Comparison of ENCODE assay signal across 35 mouse cellular contexts in genomic region chr4:31933171-31933570, GRCm38 (mm10).
"Had no signal": no experiment of that assay in that cellular context is flagged by ENCODE, and none has a peak within 500 bp of the region (broad histone marks: within the 10 kb centered on the region; RNA-seq: fewer than 3 reads in every experiment).

No protein-coding gene starts in this region.

- H3K27ac ChIP-seq: heart, embryonic 10.5 days; heart, embryonic 13.5 days; heart, embryonic 15.5 days; hindbrain, embryonic 10.5 days; hindbrain, embryonic 12.5 days; hindbrain, embryonic 13.5 days; hindbrain, embryonic 14.5 days; hindbrain, embryonic 15.5 days; hindbrain, postnatal 0 days; intestine, embryonic 15.5 days; kidney, embryonic 15.5 days; kidney, postnatal 0 days; layer of hippocampus, adult 2 months had no signal

- H3K4me2 ChIP-seq: heart, embryonic 11.5 days; heart, embryonic 12.5 days; heart, embryonic 13.5 days; heart, embryonic 15.5 days; hindbrain, embryonic 12.5 days; hindbrain, embryonic 13.5 days; hindbrain, embryonic 14.5 days; hindbrain, embryonic 15.5 days; intestine, embryonic 15.5 days; kidney, embryonic 15.5 days had no signal

- H3K9ac ChIP-seq: heart, embryonic 12.5 days; heart, embryonic 13.5 days; heart, embryonic 15.5 days; hindbrain, embryonic 12.5 days; hindbrain, embryonic 13.5 days; hindbrain, embryonic 14.5 days; hindbrain, embryonic 15.5 days; intestine, embryonic 15.5 days; kidney, embryonic 15.5 days had no signal

- H3K36me3 ChIP-seq: heart, embryonic 10.5 days; heart, embryonic 12.5 days; heart, embryonic 13.5 days; heart, embryonic 15.5 days; hindbrain, embryonic 10.5 days; hindbrain, embryonic 12.5 days; hindbrain, embryonic 13.5 days; hindbrain, embryonic 15.5 days; intestine, embryonic 15.5 days; kidney, embryonic 15.5 days had no signal

- DNase-seq: heart, postnatal 10 days; heart, postnatal 14 days; heart, postnatal 36 days; heart, postnatal 4 days; kidney, adult 11 months; kidney, adult 18-20 months; kidney, adult 2 months; kidney, adult 8-10 months; kidney, adult 9 months; kidney, postnatal 10 days; kidney, postnatal 14 days; kidney, postnatal 25 days; kidney, postnatal 36 days; kidney, postnatal 4 days; layer of hippocampus, adult 9-11 months; layer of hippocampus, postnatal 36 days had no signal

- H3K4me3 ChIP-seq: heart, embryonic 10.5 days; heart, embryonic 12.5 days; heart, embryonic 13.5 days; heart, embryonic 15.5 days; hindbrain, embryonic 10.5 days; hindbrain, embryonic 12.5 days; hindbrain, embryonic 13.5 days; hindbrain, embryonic 15.5 days; intestine, embryonic 15.5 days; kidney, embryonic 15.5 days; layer of hippocampus, adult 2 months had no signal

- ATAC-seq: hindbrain, embryonic 16.5 days; hindbrain, postnatal 0 days; inflammation-experienced regulatory T-cells, adult 6 months; intestine, embryonic 15.5 days; intestine, embryonic 16.5 days; intestine, postnatal 0 days had no signal

- H3K9me3 ChIP-seq: heart, embryonic 10.5 days; heart, embryonic 12.5 days; heart, embryonic 13.5 days; heart, embryonic 15.5 days; hindbrain, embryonic 10.5 days; hindbrain, embryonic 12.5 days; hindbrain, embryonic 13.5 days; hindbrain, embryonic 15.5 days; intestine, embryonic 15.5 days; kidney, embryonic 15.5 days had no signal

- H3K27me3 ChIP-seq: heart, embryonic 12.5 days; heart, embryonic 13.5 days; heart, embryonic 15.5 days; hindbrain, embryonic 12.5 days; hindbrain, embryonic 13.5 days; hindbrain, embryonic 15.5 days; intestine, embryonic 15.5 days had no signal
